Mouse (Mus musculus) cerebellum, adult 18-20 months (tissue): ENCODE measurements at regions not wholly inside any gene's neighbourhood (a gene's known extent, or its start where the extent isn't known, plus 50 kb on each side); places are given as distances from the start of the nearest gene placed in this dataset.
"Not testable (repeated sequence)": the region's sequence is repeated elsewhere in the genome, so short reads cannot be mapped to it uniquely, and the experiment has no call there.

Experiments used
- DNase-seq, 2 experiments: peaks; one replicate each; pipeline ENCODE4 v3.0.0; 2021

DNA sequence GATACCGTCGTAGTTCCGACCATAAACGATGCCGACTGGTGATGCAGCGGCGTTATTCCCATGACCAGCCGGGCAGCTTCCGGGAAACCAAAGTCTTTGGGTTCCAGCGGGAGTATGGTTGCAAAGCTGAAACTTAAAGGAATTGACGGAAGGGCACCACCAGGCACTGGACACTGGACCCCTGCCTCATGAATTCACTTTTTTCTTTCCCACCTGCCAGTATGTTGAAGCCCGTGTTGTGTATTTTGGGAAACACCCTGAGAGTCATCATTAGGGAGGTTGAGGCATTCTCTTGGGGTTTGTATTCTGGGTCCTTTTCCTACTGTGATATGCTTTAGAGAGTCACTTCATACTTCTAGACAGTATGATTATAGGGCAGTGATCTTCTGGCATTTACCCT lies 197.9 kb downstream of the Samd9l start:
- not testable (repeated sequence) for DNase-seq

- DNase-seq, result no peak
These were observed 198.3 kb downstream of the Samd9l start for GRCm38 (mm10) chr6:3201107-3201506.

- DNase-seq, result peak; percentile 58 to 75
These were observed 198.8 kb downstream of the Samd9l start for GRCm38 (mm10) chr6:3200586-3200985.

GRCm38 (mm10) chr6:3192424-3192820 lies 206.9 kb downstream of the Samd9l start:
- DNase-seq, result not testable (repeated sequence)

DNA sequence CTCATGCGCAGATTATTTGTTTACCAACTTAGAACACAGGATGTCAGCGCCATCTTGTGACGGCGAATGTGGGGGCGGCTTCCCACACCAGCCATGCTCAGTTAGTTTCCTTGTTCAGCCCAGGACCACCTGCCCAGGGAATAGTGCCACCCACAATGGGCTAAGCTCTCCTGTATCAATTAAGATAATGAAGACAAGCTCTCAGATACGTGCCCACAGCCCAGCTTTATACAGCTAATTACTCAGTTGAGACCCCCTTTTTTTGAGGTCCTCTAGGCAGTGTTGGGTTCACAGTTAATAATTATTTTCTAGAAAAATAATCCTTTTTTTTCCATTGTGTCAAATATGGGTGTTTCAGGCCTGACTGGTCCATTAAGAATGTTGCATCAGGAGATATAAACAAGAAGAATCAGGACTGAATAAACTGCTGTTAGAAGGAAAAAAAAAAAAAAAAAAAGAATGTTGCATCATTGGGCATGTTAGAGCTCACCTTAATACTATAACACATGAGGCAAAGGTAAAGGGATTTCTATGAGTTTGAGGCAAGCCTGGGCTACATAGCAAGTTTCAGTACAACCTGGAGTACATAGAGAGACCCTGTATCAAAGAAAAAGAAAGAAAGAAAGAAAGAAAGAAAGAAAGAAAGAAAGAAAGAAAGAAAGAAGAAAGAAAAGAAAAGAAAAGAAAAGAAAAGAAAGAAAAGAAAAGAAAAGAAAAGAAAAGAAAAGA lies 207.5 kb downstream of the Samd9l start:
- not testable (repeated sequence) for DNase-seq

GRCm38 (mm10) chr6:3183819-3184199 lies 215.6 kb downstream of the Samd9l start:
- DNase-seq, result peak; percentile 53 to 63

DNA sequence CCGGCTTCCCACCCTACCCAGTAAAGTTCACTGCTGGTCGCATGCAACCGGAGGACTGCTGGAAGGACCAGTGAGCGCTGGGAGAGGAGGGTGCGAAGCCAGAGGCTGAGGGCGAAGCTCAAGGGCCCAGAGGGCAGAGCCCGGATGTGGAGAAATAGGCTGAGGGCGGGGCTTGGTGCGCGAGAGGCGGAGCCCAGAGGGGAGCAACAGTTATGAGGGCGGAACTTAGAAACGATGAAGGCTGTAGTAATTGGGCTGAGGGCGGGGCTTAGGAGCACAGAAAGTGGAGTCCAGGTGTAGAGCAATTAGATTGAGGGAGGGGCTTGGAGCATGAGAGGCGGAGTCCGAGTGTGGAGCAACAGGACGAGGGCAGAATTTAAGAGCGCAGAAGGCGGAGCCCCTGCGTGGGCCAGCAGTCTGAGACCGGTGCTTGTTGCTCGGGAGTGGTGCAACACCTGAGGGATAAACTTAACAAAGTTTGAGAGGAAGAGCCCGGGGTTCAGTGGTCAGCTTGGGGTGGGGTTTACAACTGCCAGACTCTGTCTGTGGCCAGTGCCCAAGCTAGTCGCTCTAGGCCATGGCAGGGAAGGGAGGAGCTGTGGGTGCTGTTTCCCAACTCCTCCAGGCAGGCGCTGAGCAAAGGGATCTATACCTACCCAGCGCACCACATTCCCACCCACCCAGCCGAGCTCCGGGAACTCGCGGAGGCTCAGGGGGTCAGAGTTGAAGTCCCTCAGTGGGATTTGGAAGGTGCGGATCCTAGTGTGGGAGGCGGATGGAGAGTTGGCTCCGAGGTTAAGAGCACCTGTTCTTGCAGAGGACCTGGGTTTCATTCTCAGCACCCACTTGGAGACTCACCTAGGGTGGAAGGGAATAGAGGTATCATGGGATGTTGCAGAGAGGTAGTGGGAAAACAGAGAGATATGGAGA lies 216.2 kb downstream of the Samd9l start:
- peak; percentile 41 to 52 for DNase-seq

DNA sequence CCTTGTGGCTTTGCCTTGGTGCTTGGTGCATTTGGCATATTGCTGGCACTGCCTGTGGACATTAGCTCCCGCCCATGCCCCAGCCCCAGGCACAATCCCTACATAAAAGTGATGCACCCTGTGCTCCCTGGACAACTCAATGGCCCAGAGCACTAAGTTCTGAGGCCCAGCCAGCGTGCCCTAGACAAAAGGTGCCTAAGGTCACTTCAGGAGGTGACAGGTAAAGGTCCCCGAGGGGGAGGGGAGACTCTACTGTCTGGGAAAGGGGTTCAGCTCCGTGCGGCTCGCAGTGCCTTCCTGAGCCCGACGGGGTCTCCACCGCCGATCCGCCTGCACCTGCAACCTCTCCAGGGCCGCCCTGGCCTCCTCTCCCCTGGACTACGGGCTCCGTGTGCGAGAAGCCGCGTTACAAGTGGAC lies 216.9 kb downstream of the Samd9l start:
- peak in 1 of 2 experiments; percentile 3 for DNase-seq

GRCm38 (mm10) chr6:3179603-3180348 lies 219.6 kb downstream of the Samd9l start:
- DNase-seq, result not testable (repeated sequence)

- not testable (repeated sequence) for DNase-seq
These were observed 229.9 kb downstream of the Samd9l start for GRCm38 (mm10) chr6:3169479-3169878.

DNA sequence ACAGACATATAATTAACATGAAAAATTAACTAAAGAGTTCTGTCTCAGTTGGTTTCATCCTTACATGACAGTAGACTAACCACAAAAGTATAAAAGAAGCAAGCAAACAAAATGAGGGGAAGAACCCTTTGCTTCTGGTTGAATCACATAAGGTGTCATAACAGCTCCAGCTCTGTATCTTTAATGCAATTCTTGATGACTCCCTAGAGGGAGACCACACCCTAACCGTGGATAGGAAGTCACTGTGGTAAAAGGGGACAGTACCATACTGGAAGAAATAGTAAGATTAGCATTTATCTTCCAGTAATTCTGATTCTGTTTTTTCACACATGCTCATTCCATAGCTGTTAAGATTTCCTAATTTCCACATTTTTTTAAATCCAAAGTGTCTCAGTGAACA lies 233.2 kb downstream of the Samd9l start:
- not testable (repeated sequence) for DNase-seq

DNA sequence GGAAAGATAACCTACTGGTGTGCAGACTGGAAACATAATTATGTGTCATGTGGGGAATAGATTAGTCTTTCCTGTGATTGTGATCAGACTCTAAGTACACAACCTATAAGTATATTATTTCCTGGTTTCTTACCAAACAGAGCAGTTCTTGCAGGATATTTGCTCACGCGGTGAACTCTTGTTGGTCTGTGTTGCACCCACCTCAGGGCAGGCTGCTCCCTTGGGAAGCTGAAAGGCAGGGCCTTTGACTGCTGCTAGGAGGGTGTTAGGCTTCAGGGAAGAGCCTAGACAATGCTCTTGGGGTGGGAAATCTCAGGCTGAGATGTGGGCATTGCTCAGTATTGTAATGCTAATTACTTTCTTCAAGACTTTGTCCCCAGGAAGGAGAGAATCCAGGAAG lies 247.5 kb downstream of the Samd9l start:
- DNase-seq, result not testable (repeated sequence)

GRCm38 (mm10) chr6:3137823-3138222 lies 261.5 kb downstream of the Samd9l start:
- peak in 1 of 2 experiments; percentile 6 for DNase-seq

DNA sequence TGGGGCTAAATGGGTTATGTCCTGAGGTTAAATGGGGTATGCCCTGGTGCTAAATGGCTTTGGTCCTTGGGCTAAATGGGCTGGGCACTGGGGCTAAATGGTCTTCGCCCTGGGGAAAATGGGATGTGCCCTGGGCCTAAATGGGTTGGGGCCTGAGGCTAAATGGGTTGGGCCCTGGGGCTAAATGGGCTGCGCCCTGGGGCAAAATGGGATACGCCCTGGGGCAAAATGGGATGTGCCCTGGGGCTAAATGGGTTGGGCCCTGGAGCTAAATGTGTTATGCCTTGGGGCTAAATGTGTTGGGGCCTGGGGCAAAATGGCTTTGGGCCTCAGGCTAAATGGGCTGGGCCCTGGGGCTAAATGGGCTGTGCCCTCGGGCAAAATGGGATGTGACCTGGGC lies 265.6 kb downstream of the Samd9l start:
- not testable (repeated sequence) for DNase-seq

GRCm38 (mm10) chr6:3116296-3116695 lies 283.1 kb downstream of the Samd9l start:
- DNase-seq, result not testable (repeated sequence)
